Mouse (Mus musculus): ENCODE results near the gene Lbh. TPM values are rescaled to one million over a fixed set of nuclear protein-coding genes. Genes with fewer than 3 reads are reported as not detected.

Lbh gene
- polyA plus RNA-seq, 1 experiment from 2014 or later: 6.4 TPM

DNA sequence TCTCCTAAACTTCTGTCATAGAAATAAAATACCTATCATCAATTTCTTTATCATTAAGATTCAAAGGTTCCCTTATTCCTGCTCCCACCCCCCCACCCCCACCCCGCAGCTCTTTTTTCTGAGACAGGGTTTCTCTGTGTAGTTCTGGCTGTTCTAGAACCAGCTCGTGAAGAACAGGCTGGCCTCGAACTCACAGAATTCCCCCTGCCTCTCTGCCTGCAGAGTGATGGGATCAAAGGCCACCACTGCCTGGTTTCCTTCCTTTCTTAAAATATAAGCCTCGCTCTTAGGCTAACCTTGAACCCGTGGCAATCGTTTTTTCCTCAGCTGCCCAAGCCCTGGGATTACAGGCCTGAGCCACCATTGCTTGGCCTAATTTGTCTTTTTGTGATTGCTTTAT lies 26.5 kb upstream of the Lbh start:
- WGBS: 85% methylated on average over 6 of the region's 6 CpGs
- Histone ChIP-seq H3K36me3 (ENCODE audit: insufficient read depth) (no peaks in the 10 kb centered on the region), H3K9me3 (ENCODE audit: low read depth, low read length) (no peaks in the 10 kb centered on the region), H3K4me2 (no peak overlapping the region), H3K4me1 (ENCODE audit: insufficient read depth) (no peaks in the 10 kb centered on the region), H3K4me3 (ENCODE audit: low read depth, low read length) (no peak overlapping the region), H3K27me3 (ENCODE audit: insufficient read depth, low read length) (no peaks in the 10 kb centered on the region), H3K9ac (no peak overlapping the region), H3K27ac (ENCODE audit: low read depth) (no peak overlapping the region)
- no peak for ATAC-seq (ENCODE audit: insufficient read depth)
- DNase-seq: no peak
- TF ChIP-seq CTCF (IDR thresholded peaks at IDR 0.05; ENCODE audit: low read depth): no peak

DNA sequence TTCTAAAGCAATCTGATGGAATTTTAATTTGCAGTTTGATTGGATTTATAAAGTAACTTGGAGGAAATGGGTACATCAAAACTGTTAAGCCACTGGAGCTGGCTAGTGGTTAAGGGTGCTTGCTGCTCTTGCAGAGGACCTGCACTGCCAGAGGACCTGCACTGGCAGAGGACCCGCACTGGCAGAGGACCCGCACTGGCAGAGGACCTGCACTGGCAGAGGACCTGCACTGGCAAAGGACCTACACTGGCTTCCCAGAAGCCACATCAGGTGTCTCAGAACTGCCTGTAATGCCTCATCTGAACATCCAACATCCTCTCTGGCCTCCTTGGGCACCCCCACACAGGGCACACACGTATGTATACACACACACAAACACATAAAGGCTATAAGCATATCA lies 22.6 kb upstream of the Lbh start:
- 93% methylated on average over 3 of the region's 3 CpGs for WGBS
- ATAC-seq (ENCODE audit: insufficient read depth): no peak
- Histone ChIP-seq H3K4me1 (ENCODE audit: insufficient read depth) (no peaks in the 10 kb centered on the region), H3K4me2 (no peak overlapping the region), H3K36me3 (ENCODE audit: insufficient read depth) (no peaks in the 10 kb centered on the region), H3K27me3 (ENCODE audit: insufficient read depth, low read length) (no peaks in the 10 kb centered on the region), H3K27ac (ENCODE audit: low read depth) (no peak overlapping the region), H3K9me3 (ENCODE audit: low read depth, low read length) (no peaks in the 10 kb centered on the region), H3K9ac (no peak overlapping the region), H3K4me3 (ENCODE audit: low read depth, low read length) (no peak overlapping the region)
- no peak for TF ChIP-seq CTCF (IDR thresholded peaks at IDR 0.05; ENCODE audit: low read depth)
- DNase-seq: no peak

DNA sequence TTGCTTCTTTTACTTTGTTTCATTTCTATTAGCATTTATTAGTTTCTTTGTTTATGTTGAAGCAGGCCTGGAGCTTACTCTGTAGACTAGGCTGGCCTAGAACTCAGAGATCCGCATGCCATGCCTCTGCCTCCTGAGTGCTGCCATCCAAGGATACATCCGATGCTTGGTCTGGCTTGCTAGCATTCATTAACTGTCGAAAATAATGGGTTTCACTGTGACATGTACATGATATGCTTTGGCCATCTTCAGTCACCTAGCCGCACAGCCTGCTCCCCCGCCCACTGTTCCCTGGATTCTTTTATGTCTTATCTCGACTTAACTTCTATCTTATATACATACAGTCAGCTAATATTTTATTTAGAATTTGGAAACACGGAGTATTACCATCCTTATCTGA lies 21.0 kb upstream of the Lbh start:
- no peak for DNase-seq
- 43% methylated on average over 7 of the region's 7 CpGs for WGBS

DNA sequence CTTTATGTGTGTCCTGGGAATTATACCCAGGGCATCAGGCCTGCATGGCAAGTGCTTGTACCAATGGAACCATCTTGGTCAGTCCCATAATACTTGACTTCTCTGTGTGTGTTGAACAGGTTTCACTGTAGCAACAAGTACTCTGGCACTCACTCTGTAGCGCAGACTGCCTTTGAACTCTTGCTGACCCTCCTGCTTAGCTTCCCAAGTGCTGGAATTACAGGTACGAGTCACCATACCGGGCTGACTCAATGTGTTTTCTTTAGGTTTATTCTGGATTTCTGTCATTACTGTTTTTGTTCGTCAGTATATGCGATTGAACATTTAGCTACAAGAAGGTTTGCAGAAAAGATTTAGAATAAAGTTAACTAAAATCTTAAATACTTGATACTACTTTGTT lies 20.1 kb upstream of the Lbh start:
- Histone ChIP-seq H3K4me1 (ENCODE audit: insufficient read depth) (no peaks in the 10 kb centered on the region), H3K9me3 (ENCODE audit: low read depth, low read length) (no peaks in the 10 kb centered on the region), H3K4me2 (no peak overlapping the region), H3K9ac (no peak overlapping the region), H3K36me3 (ENCODE audit: insufficient read depth) (no peaks in the 10 kb centered on the region), H3K27me3 (ENCODE audit: insufficient read depth, low read length) (no peaks in the 10 kb centered on the region), H3K27ac (ENCODE audit: low read depth) (no peak overlapping the region), H3K4me3 (ENCODE audit: low read depth, low read length) (no peak overlapping the region)
- no peak for TF ChIP-seq CTCF (IDR thresholded peaks at IDR 0.05; ENCODE audit: low read depth)
- WGBS: 49% methylated on average over 5 of the region's 5 CpGs
- ATAC-seq (ENCODE audit: insufficient read depth): no peak
- DNase-seq: no peak

More for the DNA sequence above, 21.0 kb upstream of the Lbh start:
- no peaks in the 10 kb centered on the region for H3K9me3 ChIP-seq (ENCODE audit: low read depth, low read length)
- no peak for ATAC-seq (ENCODE audit: insufficient read depth)
- no peak overlapping the region for H3K27ac ChIP-seq (ENCODE audit: low read depth)
- no peaks in the 10 kb centered on the region for H3K36me3 ChIP-seq (ENCODE audit: insufficient read depth)
- H3K4me1 ChIP-seq (ENCODE audit: insufficient read depth): no peaks in the 10 kb centered on the region
- no peak overlapping the region for H3K4me2 ChIP-seq
- TF ChIP-seq CTCF (IDR thresholded peaks at IDR 0.05; ENCODE audit: low read depth): no peak
- no peak overlapping the region for H3K4me3 ChIP-seq (ENCODE audit: low read depth, low read length)
- no peaks in the 10 kb centered on the region for H3K27me3 ChIP-seq (ENCODE audit: insufficient read depth, low read length)
- H3K9ac ChIP-seq: no peak overlapping the region

DNA sequence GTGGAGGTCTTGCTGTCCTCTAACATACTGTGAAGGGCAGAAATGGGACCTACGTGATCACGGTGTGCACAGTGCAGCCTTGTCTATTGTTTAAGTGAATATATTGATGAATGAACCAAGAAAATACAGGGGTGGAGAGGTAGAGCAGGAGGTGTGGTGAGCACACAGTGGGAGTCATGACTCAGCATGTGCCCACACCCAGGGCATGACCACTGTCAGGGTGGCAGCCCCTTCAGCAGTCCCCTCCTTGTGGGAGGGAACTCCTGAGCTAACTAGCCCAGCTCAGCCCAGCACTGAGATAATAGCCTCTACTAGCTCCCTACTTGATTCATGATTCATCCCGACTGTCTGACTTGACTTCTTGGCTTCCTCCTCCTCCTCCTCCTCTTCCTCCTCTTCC lies 19.3 kb upstream of the Lbh start:
- WGBS: 60% methylated on average over 3 of the region's 3 CpGs
- Histone ChIP-seq H3K4me2 (no peak overlapping the region), H3K36me3 (ENCODE audit: insufficient read depth) (no peaks in the 10 kb centered on the region), H3K9me3 (ENCODE audit: low read depth, low read length) (no peaks in the 10 kb centered on the region), H3K4me1 (ENCODE audit: insufficient read depth) (no peaks in the 10 kb centered on the region), H3K4me3 (ENCODE audit: low read depth, low read length) (no peak overlapping the region), H3K9ac (no peak overlapping the region), H3K27ac (ENCODE audit: low read depth) (no peak overlapping the region), H3K27me3 (ENCODE audit: insufficient read depth, low read length) (no peaks in the 10 kb centered on the region)
- ATAC-seq (ENCODE audit: insufficient read depth) (no peak), DNase-seq (no peak)
- no peak for TF ChIP-seq CTCF (IDR thresholded peaks at IDR 0.05; ENCODE audit: low read depth)

DNA sequence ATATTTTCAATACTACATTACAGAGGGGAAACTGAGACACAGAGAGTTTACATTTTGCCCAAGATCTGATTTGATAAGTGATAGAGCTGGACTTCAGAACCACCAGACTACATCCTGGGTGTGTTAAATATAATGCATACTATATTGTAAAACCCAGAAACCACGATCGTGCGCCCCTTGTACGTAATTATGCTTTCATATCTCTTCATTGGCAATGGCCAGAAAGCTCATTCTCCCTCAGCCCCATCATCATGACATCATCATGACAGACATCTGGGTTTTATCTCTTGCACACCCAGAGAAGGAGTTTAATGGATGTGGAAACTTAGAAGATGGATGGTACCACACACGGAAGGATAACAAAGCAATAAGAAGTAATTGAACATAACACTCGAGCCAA lies 17.1 kb upstream of the Lbh start:
- ATAC-seq (ENCODE audit: insufficient read depth): no peak
- no peaks in the 10 kb centered on the region for H3K27me3 ChIP-seq (ENCODE audit: insufficient read depth, low read length)
- no peak for TF ChIP-seq CTCF (IDR thresholded peaks at IDR 0.05; ENCODE audit: low read depth)
- no peak overlapping the region for H3K4me2 ChIP-seq
- H3K9ac ChIP-seq: no peak overlapping the region
- no peak overlapping the region for H3K27ac ChIP-seq (ENCODE audit: low read depth)
- no peaks in the 10 kb centered on the region for H3K4me1 ChIP-seq (ENCODE audit: insufficient read depth)
- no peak overlapping the region for H3K4me3 ChIP-seq (ENCODE audit: low read depth, low read length)
- no peaks in the 10 kb centered on the region for H3K9me3 ChIP-seq (ENCODE audit: low read depth, low read length)
- H3K36me3 ChIP-seq (ENCODE audit: insufficient read depth): no peaks in the 10 kb centered on the region
- 63% methylated on average over 6 of the region's 6 CpGs for WGBS
- DNase-seq: no peak

DNA sequence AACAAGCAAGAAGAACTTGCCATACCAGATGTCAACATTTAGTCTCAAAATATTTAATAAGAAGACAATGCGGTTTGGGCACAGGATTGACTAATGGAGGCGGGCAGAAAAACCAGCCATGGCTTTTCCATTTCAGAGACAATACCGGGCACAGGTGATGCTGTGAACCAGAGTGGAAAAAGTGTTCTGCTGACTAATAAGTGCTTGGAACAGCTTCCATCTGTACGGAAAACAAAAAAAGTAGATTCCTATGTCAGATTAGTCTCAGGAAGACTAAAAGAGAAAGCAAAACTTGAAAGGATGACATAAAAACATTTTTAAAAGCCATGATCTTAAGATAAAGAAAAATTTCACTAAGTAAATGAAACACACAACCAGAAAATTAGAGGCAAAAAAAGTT lies 16.4 kb upstream of the Lbh start:
- H3K27me3 ChIP-seq (ENCODE audit: insufficient read depth, low read length): no peaks in the 10 kb centered on the region
- no peak overlapping the region for H3K4me2 ChIP-seq
- no peak for ATAC-seq (ENCODE audit: insufficient read depth)
- no peak overlapping the region for H3K4me3 ChIP-seq (ENCODE audit: low read depth, low read length)
- H3K27ac ChIP-seq (ENCODE audit: low read depth): no peak overlapping the region
- WGBS: 78% methylated on average over 4 of the region's 4 CpGs
- DNase-seq: no peak
- H3K4me1 ChIP-seq (ENCODE audit: insufficient read depth): no peaks in the 10 kb centered on the region
- no peak for TF ChIP-seq CTCF (IDR thresholded peaks at IDR 0.05; ENCODE audit: low read depth)
- no peak overlapping the region for H3K9ac ChIP-seq
- H3K9me3 ChIP-seq (ENCODE audit: low read depth, low read length): no peaks in the 10 kb centered on the region
- no peaks in the 10 kb centered on the region for H3K36me3 ChIP-seq (ENCODE audit: insufficient read depth)

DNA sequence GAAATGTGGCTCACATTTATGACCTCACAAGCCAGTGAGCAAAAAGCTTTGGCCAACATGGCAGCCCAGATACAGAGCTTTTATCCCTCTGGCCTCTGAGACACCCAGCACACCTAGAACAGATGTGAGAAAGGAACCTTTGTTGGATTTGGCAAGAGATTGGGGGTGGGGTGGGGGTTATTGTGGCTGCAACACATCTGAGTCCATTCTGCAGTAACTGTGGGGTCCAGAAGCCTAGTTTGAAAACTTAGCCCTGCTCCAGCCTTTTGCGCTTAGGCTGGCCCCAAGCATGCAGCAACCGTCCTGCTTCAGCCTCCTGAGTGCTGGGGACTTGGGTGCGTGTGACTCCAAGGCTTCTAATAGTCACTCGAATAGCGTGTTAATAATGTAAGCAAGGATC lies 14.8 kb upstream of the Lbh start:
- 87% methylated on average over 5 of the region's 5 CpGs for WGBS
- Histone ChIP-seq H3K9ac (no peak overlapping the region), H3K4me2 (no peak overlapping the region), H3K4me3 (ENCODE audit: low read depth, low read length) (no peak overlapping the region), H3K4me1 (ENCODE audit: insufficient read depth) (no peaks in the 10 kb centered on the region), H3K27me3 (ENCODE audit: insufficient read depth, low read length) (no peaks in the 10 kb centered on the region), H3K27ac (ENCODE audit: low read depth) (no peak overlapping the region), H3K36me3 (ENCODE audit: insufficient read depth) (no peaks in the 10 kb centered on the region), H3K9me3 (ENCODE audit: low read depth, low read length) (no peaks in the 10 kb centered on the region)
- DNase-seq (no peak), ATAC-seq (ENCODE audit: insufficient read depth) (no peak)
- TF ChIP-seq CTCF (IDR thresholded peaks at IDR 0.05; ENCODE audit: low read depth): no peak

Data from lung, embryonic 14.5 days (tissue).